In genomic region chrX:86854835-86855234, GRCm38 (mm10) we compare ENCODE assay signal across 17 mouse cellular contexts.
"Had no signal": no experiment of that assay in that cellular context is flagged by ENCODE, and none has a peak within 500 bp of the region (broad histone marks: within the 10 kb centered on the region; RNA-seq: fewer than 3 reads in every experiment).

No protein-coding gene starts in this region.

- H3K4me1 ChIP-seq: neural tube, embryonic 12.5 days; neural tube, embryonic 13.5 days; neural tube, embryonic 15.5 days; stomach, embryonic 15.5 days had no signal

- H3K9me3 ChIP-seq: neural tube, embryonic 12.5 days; neural tube, embryonic 13.5 days; neural tube, embryonic 15.5 days; stomach, embryonic 15.5 days had no signal

- H3K27ac ChIP-seq: neural tube, embryonic 12.5 days; neural tube, embryonic 13.5 days; neural tube, embryonic 15.5 days; stomach, embryonic 15.5 days; stomach, postnatal 0 days had no signal

- H3K4me2 ChIP-seq: neural tube, embryonic 12.5 days; neural tube, embryonic 13.5 days; neural tube, embryonic 15.5 days; stomach, embryonic 15.5 days had no signal

- H3K27me3 ChIP-seq: neural tube, embryonic 12.5 days; neural tube, embryonic 13.5 days; neural tube, embryonic 15.5 days; stomach, embryonic 15.5 days had no signal

- H3K9ac ChIP-seq: neural tube, embryonic 12.5 days; neural tube, embryonic 13.5 days; neural tube, embryonic 15.5 days; stomach, embryonic 15.5 days had no signal

- DNase-seq: retina, postnatal 1 day; right cerebral cortex, adult 18-20 months; right cerebral cortex, postnatal 14 days; right cerebral cortex, postnatal 25 days; right cerebral cortex, postnatal 4 days; spleen, adult 18-20 months; thymus, adult 18-20 months; thymus, adult 2 months; thymus, postnatal 14 days; thymus, postnatal 25 days; thymus, postnatal 36 days; thymus, postnatal 4 days had no signal

- H3K4me3 ChIP-seq: neural tube, embryonic 12.5 days; neural tube, embryonic 13.5 days; neural tube, embryonic 15.5 days; stomach, embryonic 15.5 days had no signal

- H3K36me3 ChIP-seq: neural tube, embryonic 12.5 days; neural tube, embryonic 13.5 days; neural tube, embryonic 15.5 days; stomach, embryonic 15.5 days had no signal
